Mouse (Mus musculus) liver, postnatal 0 days (tissue): ENCODE results near the gene Ryr3. TPM values are rescaled to one million over a fixed set of nuclear protein-coding genes. Genes with fewer than 3 reads are reported as not detected.

Experiments
- ATAC-seq: fragments of 200-750 bp; cut with Nextera tagmentation; 2 replicates; pipeline ENCODE4 v1.8.0; 2017; ENCODE audit warnings: mild to moderate bottlenecking, moderate library complexity
- DNase-seq: peaks from one replicate; pipeline ENCODE4 v3.0.0-alpha.2; 2016
- H3K27ac ChIP-seq: fragments of 300-500 bp; sonication (generic); 2 replicates; pipeline ENCODE4 v1.5.1; 2014; ENCODE audit warnings: antibody characterized with exemption, moderate library complexity, mild to moderate bottlenecking, low read depth
- H3K27me3 ChIP-seq: fragments of 300-500 bp; sonication (generic); 2 replicates; pipeline ENCODE4 v1.6.1; 2014; ENCODE audit warnings: low read length, control low read depth, mixed read lengths; ENCODE audit not compliant: insufficient read depth
- H3K36me3 ChIP-seq: fragments of 300-500 bp; sonication (generic); replicated peaks from 2 replicates; pipeline ENCODE4 v1.6.1; 2014; ENCODE audit warnings: mild to moderate bottlenecking, control low read depth, low read length, moderate library complexity, mixed read lengths; ENCODE audit not compliant: insufficient read depth
- H3K4me1 ChIP-seq: fragments of 300-500 bp; sonication (generic); 2 replicates; pipeline ENCODE4 v1.6.1; 2014; ENCODE audit warnings: antibody characterized with exemption, mild to moderate bottlenecking, control low read depth; ENCODE audit not compliant: insufficient read depth
- H3K4me2 ChIP-seq: fragments of 300-500 bp; sonication (generic); 2 replicates; pipeline ENCODE4 v1.6.1; 2014; ENCODE audit warnings: low read depth, mild to moderate bottlenecking, low read length, moderate library complexity, mixed read lengths
- H3K4me3 ChIP-seq: fragments of 300-500 bp; sonication (generic); 2 replicates; pipeline ENCODE4 v1.5.1; 2014; ENCODE audit warnings: low read depth, low read length
- H3K9ac ChIP-seq: fragments of 300-500 bp; sonication (generic); replicated peaks from 2 replicates; pipeline ENCODE4 v1.6.1; 2014; ENCODE audit warnings: mild to moderate bottlenecking, moderate library complexity
- H3K9me3 ChIP-seq: fragments of 300-500 bp; sonication (generic); 2 replicates; pipeline ENCODE4 v1.6.1; 2016; ENCODE audit warnings: mild to moderate bottlenecking, control low read depth, low read length, mixed read lengths
- CTCF ChIP-seq: sonication (generic); IDR thresholded peaks from 2 replicates; pipeline ENCODE4 v1.5.1; 2016; ENCODE audit warnings: antibody characterized with exemption, low read depth
- EP300 ChIP-seq: IDR thresholded peaks from 2 replicates; pipeline ENCODE4 v1.6.1; 2016; ENCODE audit warnings: antibody characterized with exemption, low read depth, mild to moderate bottlenecking
- WGBS: fragments of 180-500 bp; shearing (Covaris S2); extraction: QIAGEN DNeasy Blood & Tissue Kit; methylation state at CpG from one replicate; pipeline ENCODE4 v1.1.7; 2014; ENCODE audit not compliant: insufficient replicate concordance; 5-methylcytosine and 5-hydroxymethylcytosine counted together
- polyA plus RNA-seq: library from polyadenylated mRNA; unstranded; fragments of >200 nt; fragmentation: Nextera tagmentation; extraction: Ambion mirVana; gene quantifications from 2 replicates; pipeline ENCODE4 v1.2.1, GENCODE M21; 2015

The Ryr3 gene
- polyA plus RNA-seq, 1 experiment from 2014 or later = not detected

DNA sequence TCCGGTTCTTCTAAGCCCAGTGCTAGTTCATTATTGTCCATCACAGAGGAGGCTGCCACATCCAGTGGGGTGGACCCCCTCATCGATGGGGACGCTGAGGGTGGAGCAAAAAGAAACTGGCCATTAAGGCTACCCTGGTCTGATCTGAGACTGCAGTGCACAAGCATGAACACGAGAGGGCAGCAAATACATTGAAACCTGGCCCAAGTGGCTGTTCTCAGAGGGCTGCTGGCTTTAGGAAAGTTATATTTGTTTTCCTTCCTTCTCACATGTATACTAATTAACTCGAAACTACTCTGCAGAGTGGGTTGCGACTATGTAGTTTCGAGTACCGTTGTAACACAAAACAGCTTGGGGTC, 416.9 kb downstream of the Ryr3 start:
- ATAC-seq (no peak), DNase-seq (peak; percentile 57)
- Histone ChIP-seq H3K27me3 (no peaks in the 10 kb centered on the region), H3K9me3 (no peaks in the 10 kb centered on the region), H3K4me3 (no peak overlapping the region), H3K36me3 (no peaks in the 10 kb centered on the region), H3K9ac (no peak overlapping the region), H3K4me2 (no peak overlapping the region), H3K27ac (no peak overlapping the region), H3K4me1 (no peaks in the 10 kb centered on the region)
- TF ChIP-seq CTCF (peak; percentile 86), EP300 (no peak)
- WGBS = 10% methylated on average over 8 of the region's 8 CpGs

DNA sequence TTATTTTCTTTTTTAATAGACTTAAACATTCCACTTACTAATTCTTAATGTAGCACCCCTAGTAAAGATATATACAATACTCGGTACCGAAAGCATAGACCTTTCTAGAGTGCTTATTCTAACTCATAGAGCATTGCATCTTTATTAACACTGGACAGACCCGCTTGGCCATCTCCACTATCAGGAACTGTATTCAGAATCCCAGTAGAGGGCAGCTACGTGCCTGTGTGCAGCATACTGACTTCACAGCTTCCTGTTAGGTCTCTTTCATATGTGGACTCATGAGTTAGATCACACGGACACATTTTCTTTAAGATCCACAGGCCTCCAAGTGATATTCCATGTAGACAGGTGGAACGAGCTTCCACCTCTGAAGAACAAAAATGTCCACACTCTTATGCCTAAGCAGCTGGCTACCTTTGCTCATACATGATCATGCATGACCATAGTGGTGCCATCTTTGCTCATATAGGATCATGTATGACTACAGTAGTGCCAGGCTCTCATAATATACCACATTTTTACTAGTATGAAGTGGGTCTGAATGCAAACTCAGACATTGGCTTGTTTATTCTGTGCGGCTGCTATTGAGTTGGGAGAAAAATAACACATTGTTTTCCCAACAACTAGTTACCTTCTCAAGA, 417.4 kb downstream of the Ryr3 start:
- no peak for ATAC-seq

DNA sequence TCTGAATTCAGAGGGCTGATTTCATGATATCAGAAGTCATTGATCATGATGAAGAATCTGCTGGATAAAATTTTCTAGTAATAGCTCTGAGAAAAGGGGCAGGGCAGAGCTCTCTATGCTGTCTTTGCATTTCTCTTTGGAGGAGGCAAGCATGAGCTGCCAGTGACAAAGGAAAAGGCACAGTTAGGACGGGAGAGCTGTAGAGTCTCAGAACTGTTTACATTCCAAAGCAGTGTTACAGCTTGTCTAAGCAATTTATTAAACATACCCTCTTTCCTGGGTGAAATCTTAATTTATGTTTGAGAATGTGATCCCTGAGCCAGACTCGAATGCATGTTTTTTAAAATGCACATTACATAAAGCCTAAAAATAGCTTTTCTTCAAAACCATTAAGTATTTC, 435.3 kb downstream of the Ryr3 start:
- no peaks in the 10 kb centered on the region for H3K9me3 ChIP-seq
- ATAC-seq (no peak), DNase-seq (no peak)
- H3K27ac ChIP-seq = no peak overlapping the region
- TF ChIP-seq EP300 (no peak), CTCF (no peak)
- no peaks in the 10 kb centered on the region for H3K27me3 ChIP-seq
- no peak overlapping the region for H3K4me3 ChIP-seq
- H3K36me3 ChIP-seq = no peaks in the 10 kb centered on the region
- H3K4me1 ChIP-seq = no peaks in the 10 kb centered on the region
- WGBS = 41% methylated on average over 2 of the region's 2 CpGs
- H3K4me2 ChIP-seq = no peak overlapping the region
- H3K9ac ChIP-seq = no peak overlapping the region

More for the DNA sequence above, 417.4 kb downstream of the Ryr3 start:
- no peak for DNase-seq
- no peaks in the 10 kb centered on the region for H3K27me3 ChIP-seq
- H3K9ac ChIP-seq = no peak overlapping the region
- no peaks in the 10 kb centered on the region for H3K36me3 ChIP-seq
- no peak overlapping the region for H3K4me3 ChIP-seq
- no peaks in the 10 kb centered on the region for H3K9me3 ChIP-seq
- WGBS = 72% methylated on average over 7 of the region's 7 CpGs
- H3K4me1 ChIP-seq = no peaks in the 10 kb centered on the region
- no peak overlapping the region for H3K4me2 ChIP-seq
- no peak overlapping the region for H3K27ac ChIP-seq
- TF ChIP-seq EP300 (no peak), CTCF (no peak)

DNA sequence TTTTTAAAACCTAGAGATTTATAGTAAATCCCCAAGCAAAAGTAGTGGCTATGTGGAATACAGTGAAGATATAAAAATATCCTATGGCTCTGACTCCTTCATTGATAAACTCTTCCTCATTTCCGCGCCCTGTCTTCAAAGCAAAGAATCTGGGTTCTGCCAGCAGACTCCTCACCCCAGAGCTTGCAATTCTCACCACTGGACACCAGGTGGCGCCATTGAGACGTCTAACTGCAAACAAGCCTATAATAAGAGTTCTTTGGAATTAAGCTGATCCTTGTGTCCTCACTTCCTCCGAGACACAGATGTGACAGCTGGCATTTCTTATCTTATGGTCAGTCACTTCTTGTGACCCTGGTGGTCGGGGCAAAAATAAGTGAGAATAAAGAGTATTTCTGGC, 442.1 kb downstream of the Ryr3 start:
- Histone ChIP-seq H3K4me3 (no peak overlapping the region), H3K4me1 (no peaks in the 10 kb centered on the region), H3K9me3 (no peaks in the 10 kb centered on the region), H3K36me3 (no peaks in the 10 kb centered on the region), H3K9ac (no peak overlapping the region), H3K27ac (no peak overlapping the region), H3K4me2 (no peak overlapping the region), H3K27me3 (no peaks in the 10 kb centered on the region)
- WGBS = 22% methylated on average over 6 of the region's 6 CpGs
- peak; percentile 84 for TF ChIP-seq CTCF
- no peak for TF ChIP-seq EP300
- DNase-seq (peak; percentile 74), ATAC-seq (no peak)

DNA sequence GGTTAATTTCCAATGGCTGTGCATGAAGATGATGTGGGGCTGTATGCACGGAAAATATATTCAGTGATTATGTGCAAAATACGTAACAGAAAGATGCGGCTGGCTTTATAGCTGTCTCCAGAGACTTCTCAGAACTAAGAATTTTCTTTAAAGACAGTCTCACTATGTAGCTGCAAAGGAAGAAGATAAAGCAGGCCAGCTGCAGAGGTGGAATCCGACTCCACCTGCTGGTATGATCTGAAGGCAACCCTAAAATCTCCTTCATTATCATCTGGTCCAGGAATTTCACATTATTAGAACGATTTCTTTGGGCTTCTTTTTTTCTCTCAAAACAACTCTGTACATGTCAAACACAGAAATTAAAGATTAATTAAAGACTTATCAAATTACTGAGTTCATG, 449.2 kb downstream of the Ryr3 start:
- no peak overlapping the region for H3K4me3 ChIP-seq
- no peaks in the 10 kb centered on the region for H3K36me3 ChIP-seq
- no peaks in the 10 kb centered on the region for H3K27me3 ChIP-seq
- H3K27ac ChIP-seq = no peak overlapping the region
- H3K9ac ChIP-seq = no peak overlapping the region
- no peak for DNase-seq
- no peak for ATAC-seq
- no peaks in the 10 kb centered on the region for H3K9me3 ChIP-seq
- WGBS = 65% methylated on average over 5 of the region's 5 CpGs
- no peaks in the 10 kb centered on the region for H3K4me1 ChIP-seq
- H3K4me2 ChIP-seq = no peak overlapping the region
- no peak for TF ChIP-seq EP300
- TF ChIP-seq CTCF = peak; percentile 31

DNA sequence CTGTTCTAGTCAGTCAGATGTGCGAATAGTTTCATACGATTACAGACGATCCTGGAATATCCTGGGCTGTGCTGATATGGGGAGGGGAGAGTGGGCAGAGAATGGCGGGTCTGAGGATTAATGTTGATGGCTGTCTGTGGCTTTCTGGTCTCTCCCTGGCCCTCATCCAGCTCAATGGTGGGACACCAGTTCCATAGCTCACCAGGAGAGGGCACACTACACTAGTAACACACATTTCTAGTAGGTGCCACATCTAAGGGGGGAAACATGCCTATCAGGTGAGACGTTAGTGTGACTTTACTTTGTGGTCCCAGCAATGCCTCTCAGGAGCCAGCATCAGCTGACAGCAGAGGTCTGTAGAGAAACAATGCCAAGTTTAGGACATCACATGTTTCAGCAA, 451.9 kb downstream of the Ryr3 start:
- Histone ChIP-seq H3K27me3 (no peaks in the 10 kb centered on the region), H3K9ac (no peak overlapping the region), H3K9me3 (no peaks in the 10 kb centered on the region), H3K36me3 (no peaks in the 10 kb centered on the region), H3K4me2 (no peak overlapping the region), H3K27ac (no peak overlapping the region), H3K4me3 (no peak overlapping the region), H3K4me1 (no peaks in the 10 kb centered on the region)
- peak; percentile 27 for DNase-seq
- 47% methylated on average over 5 of the region's 5 CpGs for WGBS
- TF ChIP-seq CTCF (peak; percentile 54), EP300 (no peak)
- ATAC-seq = no peak

DNA sequence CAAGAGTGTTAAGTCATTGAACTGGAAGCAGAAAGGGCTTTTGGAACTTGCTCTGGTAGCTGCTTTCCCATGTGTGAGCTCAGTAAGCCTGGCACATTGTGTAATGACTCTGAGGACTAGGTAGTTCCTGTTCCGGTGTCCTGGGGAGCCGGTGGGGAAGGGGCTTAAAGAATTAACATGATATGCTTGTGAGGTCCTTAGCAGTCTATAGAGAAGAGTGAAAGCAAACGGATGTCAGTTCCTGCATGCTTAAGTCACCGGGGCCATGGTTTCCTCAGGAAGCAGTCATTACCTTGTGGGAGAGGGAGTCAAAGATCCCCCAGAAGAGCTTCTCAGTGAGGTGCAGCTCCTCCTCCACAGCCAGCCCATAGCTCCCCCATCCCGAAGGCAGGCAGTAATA, 452.6 kb downstream of the Ryr3 start:
- no peaks in the 10 kb centered on the region for H3K36me3 ChIP-seq
- H3K4me2 ChIP-seq = no peak overlapping the region
- ATAC-seq = no peak
- H3K27me3 ChIP-seq = no peaks in the 10 kb centered on the region
- no peaks in the 10 kb centered on the region for H3K9me3 ChIP-seq
- WGBS = 29% methylated on average over 5 of the region's 5 CpGs
- TF ChIP-seq CTCF = no peak
- no peak for TF ChIP-seq EP300
- no peak overlapping the region for H3K9ac ChIP-seq
- no peak overlapping the region for H3K4me3 ChIP-seq
- no peak overlapping the region for H3K27ac ChIP-seq
- DNase-seq = no peak
- no peaks in the 10 kb centered on the region for H3K4me1 ChIP-seq
